Mouse (Mus musculus): Measurements from ENCODE around the gene Ccdc163.
"Not testable (repeated sequence)": the region's sequence is repeated elsewhere in the genome, so short reads cannot be mapped to it uniquely, and the experiment has no call there.

Gene Ccdc163

GRCm38 (mm10) chr4:116708201-116708764, at the start of gene Ccdc163, which contains the start of gene Mmachc:
Gene Ccdc163 (plus strand): TSS chr4:116708509.
Gene Mmachc (minus strand): TSS chr4:116708406.
- peak; percentile 90 to 96 for DNase-seq

GRCm38 (mm10) chr4:116659474-116659873, 48.8 kb upstream of the Ccdc163 start:
- peak; percentile 33 to 56 for DNase-seq

DNA sequence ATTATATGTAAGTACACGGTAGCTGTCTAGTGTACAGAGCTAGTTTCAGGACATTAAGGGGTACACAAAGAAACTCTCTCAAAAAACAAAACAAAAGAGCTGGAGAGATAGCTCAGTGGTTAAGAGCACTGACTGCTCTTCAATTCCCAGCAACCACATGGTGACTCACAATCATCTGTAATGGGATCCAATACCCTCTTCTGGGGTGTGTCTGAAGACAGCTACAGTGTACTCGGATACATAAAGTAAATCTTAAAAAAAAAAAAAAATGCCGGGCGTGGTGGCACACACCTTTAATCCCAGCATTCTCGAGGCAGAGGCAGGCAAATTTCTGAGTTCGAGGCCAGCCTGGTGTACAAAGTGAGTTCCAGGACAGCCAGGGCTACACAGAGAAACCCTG, 48.4 kb upstream of the Ccdc163 start:
- DNase-seq = not testable (repeated sequence)

- DNase-seq = no peak
Measured at GRCm38 (mm10) chr4:116660829-116661228, 47.5 kb upstream of the Ccdc163 start.

DNA sequence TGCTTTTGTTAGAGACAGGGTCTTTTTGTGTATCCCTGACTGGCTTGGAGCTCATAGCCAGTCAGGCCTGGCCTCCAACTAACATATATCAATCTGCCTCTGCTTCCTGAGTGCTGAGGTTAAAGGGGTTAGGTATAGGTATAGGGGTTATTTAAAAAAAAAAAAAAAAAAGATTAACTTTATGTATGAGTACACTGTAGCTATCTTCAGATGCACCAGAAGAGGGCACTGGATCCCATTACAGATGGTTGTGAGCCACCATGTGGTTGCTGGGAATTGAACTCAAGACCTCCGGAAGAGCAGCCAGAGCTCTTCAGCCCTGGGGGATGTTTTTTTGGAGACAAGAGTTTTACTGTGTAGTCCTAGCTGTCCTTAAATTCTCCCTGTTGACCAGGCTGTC, 46.3 kb upstream of the Ccdc163 start:
- DNase-seq = no peak

GRCm38 (mm10) chr4:116666625-116667024, 41.7 kb upstream of the Ccdc163 start:
- DNase-seq = no peak

GRCm38 (mm10) chr4:116668145-116668544, 40.2 kb upstream of the Ccdc163 start:
- DNase-seq = peak in 1 of 2 experiments; percentile 23

DNA sequence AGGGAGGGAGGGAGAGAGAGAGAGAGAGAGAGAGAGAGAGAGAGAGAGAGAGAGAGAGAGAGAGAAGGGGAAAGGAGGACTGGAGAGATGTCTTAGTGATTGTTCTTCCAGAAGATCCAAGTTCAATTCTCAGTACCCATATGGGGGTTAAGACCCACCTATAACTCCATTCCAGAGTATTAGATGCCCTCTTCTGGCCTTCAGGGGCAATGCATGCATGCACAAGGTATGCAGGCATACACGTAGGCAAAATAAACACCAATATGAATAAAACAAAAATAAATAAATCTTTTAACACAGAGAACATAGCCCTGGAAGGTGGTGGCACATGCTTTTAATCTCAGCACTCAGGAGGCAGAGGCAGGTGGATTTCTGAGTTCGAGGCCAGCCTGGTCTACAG, 39.0 kb upstream of the Ccdc163 start:
- DNase-seq = peak in 1 of 2 experiments; percentile 20

DNA sequence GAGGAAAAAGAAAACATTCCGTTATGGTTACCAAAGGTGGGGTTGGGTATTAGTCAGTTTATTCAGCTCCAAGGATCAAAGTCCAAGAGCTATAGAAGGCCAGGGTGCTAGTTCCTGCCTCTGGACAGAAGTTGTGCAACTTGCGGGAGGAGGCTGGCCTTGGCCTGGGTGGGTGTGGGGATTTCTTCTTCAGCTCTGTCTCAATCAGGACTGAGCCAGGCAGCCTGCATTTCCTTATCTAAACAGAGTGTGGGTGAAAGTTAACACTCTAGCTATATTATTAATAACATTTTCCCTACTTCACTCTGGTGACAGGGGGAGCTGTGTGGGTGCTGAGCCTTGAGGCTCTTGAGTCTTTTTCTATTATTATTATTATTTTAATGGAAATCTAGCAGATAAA, 35.5 kb upstream of the Ccdc163 start:
- peak; percentile 79 to 84 for DNase-seq

DNA sequence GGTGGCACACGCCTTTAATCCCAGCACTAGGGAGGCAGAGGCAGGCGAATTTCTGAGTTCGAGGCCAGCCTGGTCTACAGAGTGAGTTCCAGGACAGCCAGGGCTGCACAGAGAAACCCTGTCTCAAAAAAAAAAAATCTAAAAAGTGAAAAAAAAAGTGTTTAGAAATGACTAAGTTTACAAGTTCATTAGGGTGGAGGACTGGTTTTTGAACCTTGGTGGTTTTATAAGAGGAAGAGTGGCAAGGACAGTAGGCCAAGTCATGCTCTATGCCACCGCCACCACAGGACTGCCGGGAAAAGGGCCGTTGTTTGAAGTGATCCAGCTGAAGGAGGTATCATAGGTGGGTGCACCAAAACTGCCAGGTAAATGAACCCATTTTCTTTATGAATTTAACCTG, 33.5 kb upstream of the Ccdc163 start:
- DNase-seq = not testable (repeated sequence)

GRCm38 (mm10) chr4:116676027-116676426, 32.3 kb upstream of the Ccdc163 start:
- DNase-seq = no peak

DNA sequence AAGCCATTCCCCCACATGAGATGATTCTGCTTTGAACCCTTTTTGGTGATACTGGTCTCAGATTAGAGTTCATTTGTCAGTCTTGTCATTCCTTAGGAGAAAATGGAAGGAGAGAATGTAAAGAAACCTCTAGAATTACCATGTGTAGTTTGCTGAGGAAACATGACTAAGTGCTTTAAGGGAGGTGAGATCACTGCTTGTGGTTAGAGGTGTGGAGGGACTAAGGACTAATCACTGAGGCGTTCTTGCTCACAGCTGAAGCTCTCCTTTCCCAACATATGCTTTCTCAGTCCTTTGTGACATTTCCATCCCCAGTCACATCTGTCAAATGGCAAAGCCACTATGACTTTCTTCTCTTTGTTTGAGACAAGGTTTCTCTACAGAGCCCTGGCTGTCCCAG, 30.5 kb upstream of the Ccdc163 start:
- DNase-seq = no peak

GRCm38 (mm10) chr4:116679141-116679540, 29.2 kb upstream of the Ccdc163 start:
- no peak for DNase-seq

DNA sequence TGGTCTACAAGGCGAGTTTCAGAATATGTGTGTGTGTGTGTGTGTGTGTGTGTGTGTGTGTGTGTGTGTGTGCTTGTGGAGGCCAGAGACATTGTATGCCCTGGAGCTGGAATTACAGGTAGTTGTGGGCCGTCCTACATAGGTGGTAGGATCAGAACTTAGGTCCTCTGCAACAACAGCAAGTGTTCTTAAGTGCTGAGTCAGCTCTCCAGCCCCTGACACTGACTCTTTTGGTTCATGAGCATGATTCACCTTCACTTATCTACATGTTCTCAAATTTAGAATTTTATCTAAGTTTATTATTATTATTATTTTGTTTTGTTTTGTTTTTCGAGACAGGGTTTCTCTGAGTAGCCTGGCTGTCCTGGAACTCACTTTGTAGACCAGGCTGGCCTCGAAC, 27.8 kb upstream of the Ccdc163 start:
- DNase-seq = not testable (repeated sequence)

- no peak for DNase-seq
Measured at GRCm38 (mm10) chr4:116683957-116684356, 24.4 kb upstream of the Ccdc163 start.

DNA sequence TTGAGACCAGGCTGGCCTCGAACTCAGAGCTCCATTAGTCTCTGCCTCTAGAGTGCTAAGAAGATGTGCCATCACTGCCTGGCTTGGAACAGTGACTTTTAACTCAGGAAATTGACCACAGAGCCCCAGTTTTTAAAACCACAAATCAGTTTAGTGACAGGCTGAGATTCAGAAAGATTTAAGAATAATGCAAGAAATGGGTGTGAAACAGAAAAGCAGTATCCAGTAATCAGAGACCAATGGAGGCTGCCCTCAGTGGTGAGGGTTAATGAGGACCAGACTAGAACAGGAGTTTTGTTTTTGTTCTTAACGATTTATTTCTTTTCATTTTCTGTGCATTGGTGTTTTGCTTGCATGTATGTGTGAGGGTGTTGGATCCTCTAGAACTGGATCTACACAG, 23.6 kb upstream of the Ccdc163 start:
- DNase-seq = no peak

DNA sequence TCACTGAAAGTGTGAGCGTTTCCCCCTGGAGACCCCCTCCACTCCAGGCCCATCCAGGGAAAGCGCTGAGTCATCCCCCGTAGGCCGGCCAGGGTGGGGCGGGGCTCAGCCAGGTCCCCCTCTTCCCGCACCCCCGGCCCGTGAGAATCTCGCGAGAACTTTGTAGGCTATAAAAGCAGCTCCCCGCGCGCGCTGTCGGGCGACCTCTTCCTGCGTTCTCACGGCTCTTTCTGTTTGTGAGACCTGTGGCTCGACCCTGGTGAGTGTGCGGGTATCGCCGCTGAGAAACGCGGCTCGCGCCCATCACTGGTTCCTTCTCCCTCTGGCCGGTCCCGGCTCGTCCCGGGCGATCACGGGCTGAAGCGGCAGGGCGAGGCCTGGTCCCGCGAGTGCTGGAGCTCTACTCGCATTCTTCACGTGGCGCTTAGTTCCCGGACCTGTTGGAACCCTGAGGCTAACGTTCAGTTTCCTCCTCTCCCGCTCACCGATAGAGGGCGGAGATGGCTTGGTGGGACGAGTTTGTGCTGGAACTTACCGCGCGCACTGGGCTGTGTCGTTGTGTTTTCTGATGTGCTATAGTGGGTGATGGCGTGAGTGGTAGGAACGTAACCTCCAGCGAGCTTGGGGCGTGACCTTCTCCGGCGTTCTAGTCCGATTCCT, 22.8 kb upstream of the Ccdc163 start, which contains the start of gene Prdx1:
Prdx1 (plus strand) TSS at position 143 of the 660 bp plus-strand sequence.
- DNase-seq = peak; percentile 96 to 98

DNA sequence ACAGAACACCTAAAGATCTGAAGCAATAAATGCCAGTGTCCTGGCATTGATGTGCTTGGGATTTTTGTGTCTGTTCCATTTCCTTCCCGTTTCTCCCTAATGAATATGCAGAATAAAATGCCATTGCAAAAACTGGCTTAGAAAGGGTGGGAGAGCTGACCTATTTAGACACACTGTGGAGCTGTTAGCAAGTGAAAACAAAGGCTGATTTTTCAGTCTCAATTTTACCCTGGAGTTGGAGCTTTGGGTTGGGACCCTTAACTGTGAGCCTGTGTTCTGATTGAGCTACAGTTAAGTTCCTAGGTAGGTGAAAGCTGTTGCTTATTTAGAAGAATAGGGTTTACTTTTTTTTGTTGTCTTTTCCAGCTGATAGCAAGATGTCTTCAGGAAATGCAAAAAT, 21.3 kb upstream of the Ccdc163 start:
- DNase-seq = no peak

- no peak for DNase-seq
Measured at GRCm38 (mm10) chr4:116689309-116689876, 18.9 kb upstream of the Ccdc163 start.

GRCm38 (mm10) chr4:116692146-116692545, 16.2 kb upstream of the Ccdc163 start:
- DNase-seq = no peak

GRCm38 (mm10) chr4:116693785-116694184, 14.5 kb upstream of the Ccdc163 start:
- DNase-seq = no peak

- no peak for DNase-seq
Measured at GRCm38 (mm10) chr4:116698693-116699342, 9.5 kb upstream of the Ccdc163 start.

- DNase-seq = no peak
Measured at GRCm38 (mm10) chr4:116700964-116701363, 7.3 kb upstream of the Ccdc163 start.

DNA sequence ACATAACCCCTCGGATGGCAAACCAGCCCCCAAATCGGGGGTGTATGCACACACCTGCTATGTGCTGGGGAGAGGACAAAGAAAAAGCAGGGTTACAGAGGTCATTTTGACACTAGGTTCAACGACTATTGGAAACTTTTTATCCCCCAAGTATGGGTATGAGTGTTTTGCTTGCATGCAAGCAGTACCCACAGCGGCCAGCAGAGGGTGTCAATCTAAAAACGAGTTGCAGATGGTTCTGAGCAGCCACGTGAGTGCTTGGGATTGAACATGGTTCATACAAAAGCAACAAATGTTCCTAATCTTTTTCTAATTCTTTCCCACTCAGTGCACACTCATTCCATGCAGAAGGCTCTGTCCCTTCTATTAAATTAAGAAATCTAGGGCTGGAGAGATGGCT, 4.5 kb upstream of the Ccdc163 start:
- DNase-seq = peak; percentile 71 to 83
